Mouse (Mus musculus): Measurements from ENCODE around the gene Unc13b. TPM values are rescaled to one million over a fixed set of nuclear protein-coding genes. Genes with fewer than 3 reads are reported as not detected.

The Unc13b gene
- polyA plus RNA-seq, 1 experiment from 2014 or later: 5.4 TPM

DNA sequence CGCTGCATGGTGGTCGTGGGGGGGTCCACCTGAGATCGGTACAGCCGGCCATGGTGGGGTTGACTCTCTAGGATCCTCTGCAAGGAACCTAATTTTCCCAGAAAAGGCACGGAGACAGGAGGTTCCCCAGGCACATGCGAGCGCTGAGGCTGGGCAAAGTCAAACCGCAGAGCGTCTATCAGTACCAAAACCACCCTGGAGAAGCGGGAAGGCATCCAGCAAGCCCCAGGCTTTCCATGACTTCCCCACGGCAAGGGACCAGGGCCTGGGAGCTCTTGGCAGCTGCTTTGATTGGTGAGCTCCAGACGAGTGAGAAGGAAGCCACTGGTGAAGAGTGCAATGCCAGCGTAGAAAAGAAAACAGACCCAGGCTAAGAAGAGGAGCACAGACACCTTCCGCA, 34.1 kb upstream of the Unc13b start:
- H3K4me3 ChIP-seq (ENCODE audit: low read length): peak overlapping the region; percentile 79
- peak overlapping the region; percentile 86 for H3K4me2 ChIP-seq (ENCODE audit: low read depth, low read length)
- no peaks in the 10 kb centered on the region for H3K9me3 ChIP-seq (ENCODE audit: control insufficient read depth, low read length)
- WGBS: 72% methylated on average over 14 of the region's 14 CpGs
- H3K27ac ChIP-seq (ENCODE audit: low read length): no peak overlapping the region
- H3K36me3 ChIP-seq (ENCODE audit: control insufficient read depth, insufficient read depth, low read length): peaks cover 42% of the 10 kb centered on the region
- H3K4me1 ChIP-seq (replicated peaks; ENCODE audit: control insufficient read depth, insufficient read depth, low read length): peaks cover 7% of the 10 kb centered on the region
- no peak for ATAC-seq (ENCODE audit: low read depth)
- peak overlapping the region; percentile 72 for H3K9ac ChIP-seq (ENCODE audit: low read length)
- no peaks in the 10 kb centered on the region for H3K27me3 ChIP-seq (ENCODE audit: control insufficient read depth, insufficient read depth, low read depth, low read length)

GRCm38 (mm10) chr4:43025084-43025960, 33.4 kb upstream of the Unc13b start, which contains the start of gene Pigo:
Gene Pigo, minus strand, starts transcription at chr4:43025819.
- H3K36me3 ChIP-seq (ENCODE audit: control insufficient read depth, insufficient read depth, low read length): peaks cover 42% of the 10 kb centered on the region
- peak; percentile 94 for ATAC-seq (ENCODE audit: low read depth)
- WGBS: 6% methylated on average over 42 of the region's 42 CpGs

GRCm38 (mm10) chr4:43029121-43029520, 29.6 kb upstream of the Unc13b start:
- Histone ChIP-seq H3K4me3 (ENCODE audit: low read length) (no peak overlapping the region), H3K4me2 (ENCODE audit: low read depth, low read length) (no peak overlapping the region), H3K9me3 (ENCODE audit: control insufficient read depth, low read length) (no peaks in the 10 kb centered on the region), H3K27ac (ENCODE audit: low read length) (no peak overlapping the region), H3K4me1 (replicated peaks; ENCODE audit: control insufficient read depth, insufficient read depth, low read length) (peaks cover 22% of the 10 kb centered on the region), H3K36me3 (ENCODE audit: control insufficient read depth, insufficient read depth, low read length) (peaks cover 30% of the 10 kb centered on the region), H3K27me3 (ENCODE audit: control insufficient read depth, insufficient read depth, low read depth, low read length) (no peaks in the 10 kb centered on the region), H3K9ac (ENCODE audit: low read length) (no peak overlapping the region)
- WGBS: 89% methylated on average over 7 of the region's 7 CpGs
- ATAC-seq (ENCODE audit: low read depth): no peak

More at GRCm38 (mm10) chr4:43025084-43025960, 33.4 kb upstream of the Unc13b start, which contains the start of gene Pigo:
- Histone ChIP-seq H3K4me1 (replicated peaks; ENCODE audit: control insufficient read depth, insufficient read depth, low read length) (peaks cover 12% of the 10 kb centered on the region), H3K4me3 (ENCODE audit: low read length) (peak within 1 kb of the TSS; percentile 79), H3K27me3 (ENCODE audit: control insufficient read depth, insufficient read depth, low read depth, low read length) (no peaks in the 10 kb centered on the region), H3K9me3 (ENCODE audit: control insufficient read depth, low read length) (no peaks in the 10 kb centered on the region), H3K4me2 (ENCODE audit: low read depth, low read length) (peak within 1 kb of the TSS; percentile 86), H3K9ac (ENCODE audit: low read length) (peak within 1 kb of the TSS; percentile 72), H3K27ac (ENCODE audit: low read length) (peak within 1 kb of the TSS; percentile 97)

DNA sequence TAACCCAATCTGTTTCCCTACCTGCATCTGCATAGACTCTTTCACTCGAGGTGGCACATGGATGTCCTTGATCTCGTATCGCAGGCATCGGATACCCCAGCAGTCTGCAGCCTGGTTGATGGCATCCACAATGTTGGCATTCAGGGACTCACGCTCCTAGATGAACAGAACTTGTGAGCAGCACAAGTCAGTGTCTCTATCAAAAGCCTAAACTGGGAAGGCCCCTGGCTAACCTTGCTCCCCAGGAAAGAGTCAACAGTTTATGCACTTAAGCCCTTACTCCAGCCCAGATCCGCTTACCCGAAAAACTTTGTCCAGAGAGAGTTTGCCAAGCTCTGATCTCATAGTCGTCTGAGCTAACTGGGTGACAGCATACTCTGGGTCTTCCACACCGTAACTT, 29.0 kb upstream of the Unc13b start:
- H3K9me3 ChIP-seq (ENCODE audit: control insufficient read depth, low read length): no peaks in the 10 kb centered on the region
- no peak overlapping the region; the same call in 1 of the 2 replicates for H3K4me2 ChIP-seq (ENCODE audit: low read depth, low read length)
- H3K27ac ChIP-seq (ENCODE audit: low read length): no peak overlapping the region
- peaks cover 18% of the 10 kb centered on the region for H3K4me1 ChIP-seq (replicated peaks; ENCODE audit: control insufficient read depth, insufficient read depth, low read length)
- peaks cover 33% of the 10 kb centered on the region for H3K36me3 ChIP-seq (ENCODE audit: control insufficient read depth, insufficient read depth, low read length)
- WGBS: 89% methylated on average over 9 of the region's 9 CpGs
- H3K4me3 ChIP-seq (ENCODE audit: low read length): no peak overlapping the region
- H3K27me3 ChIP-seq (ENCODE audit: control insufficient read depth, insufficient read depth, low read depth, low read length): no peaks in the 10 kb centered on the region
- no peak for ATAC-seq (ENCODE audit: low read depth)
- H3K9ac ChIP-seq (ENCODE audit: low read length): peak overlapping the region; percentile 24; the same call in 1 of the 2 replicates

- Histone ChIP-seq H3K4me2 (ENCODE audit: low read depth, low read length) (peak overlapping the region; percentile 92), H3K36me3 (ENCODE audit: control insufficient read depth, insufficient read depth, low read length) (peaks cover 33% of the 10 kb centered on the region), H3K9ac (ENCODE audit: low read length) (peak overlapping the region; percentile 96), H3K4me1 (replicated peaks; ENCODE audit: control insufficient read depth, insufficient read depth, low read length) (peaks cover 15% of the 10 kb centered on the region), H3K27me3 (ENCODE audit: control insufficient read depth, insufficient read depth, low read depth, low read length) (no peaks in the 10 kb centered on the region), H3K4me3 (ENCODE audit: low read length) (peak overlapping the region; percentile 86), H3K27ac (ENCODE audit: low read length) (peak overlapping the region; percentile 89), H3K9me3 (ENCODE audit: control insufficient read depth, low read length) (no peaks in the 10 kb centered on the region)
- 63% methylated on average over 9 of the region's 9 CpGs for WGBS
- ATAC-seq (ENCODE audit: low read depth): no peak
These were observed 28.4 kb upstream of the Unc13b start for GRCm38 (mm10) chr4:43030352-43030751.

- Histone ChIP-seq H3K4me1 (replicated peaks; ENCODE audit: control insufficient read depth, insufficient read depth, low read length) (peaks cover 15% of the 10 kb centered on the region), H3K27me3 (ENCODE audit: control insufficient read depth, insufficient read depth, low read depth, low read length) (no peaks in the 10 kb centered on the region), H3K4me2 (ENCODE audit: low read depth, low read length) (peak overlapping the region; percentile 92), H3K9me3 (ENCODE audit: control insufficient read depth, low read length) (no peaks in the 10 kb centered on the region), H3K4me3 (ENCODE audit: low read length) (peak overlapping the region; percentile 86), H3K36me3 (ENCODE audit: control insufficient read depth, insufficient read depth, low read length) (peaks cover 33% of the 10 kb centered on the region), H3K27ac (ENCODE audit: low read length) (peak overlapping the region; percentile 89), H3K9ac (ENCODE audit: low read length) (peak overlapping the region; percentile 96)
- under 1% methylated on average over 28 of the region's 28 CpGs for WGBS
- ATAC-seq (ENCODE audit: low read depth): peak; percentile 67
These were observed 27.9 kb upstream of the Unc13b start for GRCm38 (mm10) chr4:43030780-43031230.

- Histone ChIP-seq H3K36me3 (ENCODE audit: control insufficient read depth, insufficient read depth, low read length) (peaks cover 37% of the 10 kb centered on the region), H3K27ac (ENCODE audit: low read length) (peak within 1 kb of the TSS; percentile 89)
- WGBS: under 1% methylated on average over 38 of the region's 38 CpGs
These were observed 27.3 kb upstream of the Unc13b start, which contains the start of gene Stoml2 for GRCm38 (mm10) chr4:43031237-43031995. Gene Stoml2, minus strand, starts transcription at chr4:43031710.

DNA sequence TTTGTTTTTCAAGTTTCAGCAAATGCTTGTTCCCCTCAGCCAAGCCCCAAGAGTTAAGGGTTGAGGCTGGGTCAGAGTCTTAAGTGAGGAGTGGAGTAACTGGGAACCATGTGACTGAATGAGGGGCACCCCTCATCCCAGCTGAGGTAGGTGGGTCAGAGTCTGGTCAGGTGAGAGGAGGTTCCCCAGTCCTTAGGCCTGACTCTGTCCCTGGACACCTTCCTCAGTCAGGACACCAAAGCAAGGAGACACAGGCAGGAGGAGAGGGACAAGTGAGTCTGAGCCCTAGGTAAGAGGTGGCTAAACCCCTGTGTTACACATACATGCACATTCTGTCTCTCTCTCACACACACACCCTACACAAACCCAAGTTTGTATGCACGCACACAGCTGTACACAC, 26.3 kb upstream of the Unc13b start:
- Histone ChIP-seq H3K4me1 (replicated peaks; ENCODE audit: control insufficient read depth, insufficient read depth, low read length) (peaks cover 15% of the 10 kb centered on the region), H3K9ac (ENCODE audit: low read length) (no peak overlapping the region), H3K9me3 (ENCODE audit: control insufficient read depth, low read length) (no peaks in the 10 kb centered on the region), H3K4me2 (ENCODE audit: low read depth, low read length) (no peak overlapping the region), H3K36me3 (ENCODE audit: control insufficient read depth, insufficient read depth, low read length) (peaks cover 29% of the 10 kb centered on the region), H3K4me3 (ENCODE audit: low read length) (no peak overlapping the region), H3K27me3 (ENCODE audit: control insufficient read depth, insufficient read depth, low read depth, low read length) (no peaks in the 10 kb centered on the region), H3K27ac (ENCODE audit: low read length) (no peak overlapping the region)
- no peak for ATAC-seq (ENCODE audit: low read depth)
- 94% methylated on average over 1 of the region's 1 CpGs for WGBS

More at GRCm38 (mm10) chr4:43031237-43031995, 27.3 kb upstream of the Unc13b start, which contains the start of gene Stoml2:
- Histone ChIP-seq H3K4me1 (replicated peaks; ENCODE audit: control insufficient read depth, insufficient read depth, low read length) (peaks cover 15% of the 10 kb centered on the region), H3K27me3 (ENCODE audit: control insufficient read depth, insufficient read depth, low read depth, low read length) (no peaks in the 10 kb centered on the region), H3K9ac (ENCODE audit: low read length) (peak within 1 kb of the TSS; percentile 96), H3K4me3 (ENCODE audit: low read length) (peak within 1 kb of the TSS; percentile 86), H3K4me2 (ENCODE audit: low read depth, low read length) (peak within 1 kb of the TSS; percentile 92), H3K9me3 (ENCODE audit: control insufficient read depth, low read length) (no peaks in the 10 kb centered on the region)
- ATAC-seq (ENCODE audit: low read depth): peak; percentile 98

DNA sequence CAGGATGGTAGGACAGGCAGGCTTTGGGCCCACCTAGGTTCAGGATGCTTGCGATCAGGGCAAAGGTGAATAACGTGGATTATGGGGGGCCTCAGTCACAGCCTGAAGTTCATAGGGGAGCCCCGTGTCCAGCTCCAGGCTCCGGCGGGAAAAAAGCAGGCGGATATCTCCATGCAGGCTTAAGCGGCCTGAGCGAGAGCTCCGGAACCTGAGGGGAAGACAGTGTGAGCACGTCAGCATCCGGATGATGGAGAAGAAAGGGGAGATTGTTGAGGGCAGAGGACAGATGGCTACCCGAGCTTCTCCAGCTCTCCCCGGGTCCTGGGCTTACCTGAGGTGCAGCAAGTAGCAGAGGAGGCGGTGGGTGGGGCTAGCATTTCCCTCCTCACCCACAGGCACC, 25.3 kb upstream of the Unc13b start:
- peaks cover 21% of the 10 kb centered on the region for H3K36me3 ChIP-seq (ENCODE audit: control insufficient read depth, insufficient read depth, low read length)
- no peaks in the 10 kb centered on the region for H3K9me3 ChIP-seq (ENCODE audit: control insufficient read depth, low read length)
- ATAC-seq (ENCODE audit: low read depth): no peak
- no peak overlapping the region for H3K27ac ChIP-seq (ENCODE audit: low read length)
- no peak overlapping the region for H3K9ac ChIP-seq (ENCODE audit: low read length)
- no peak overlapping the region for H3K4me3 ChIP-seq (ENCODE audit: low read length)
- H3K4me2 ChIP-seq (ENCODE audit: low read depth, low read length): no peak overlapping the region
- 84% methylated on average over 14 of the region's 14 CpGs for WGBS
- H3K4me1 ChIP-seq (replicated peaks; ENCODE audit: control insufficient read depth, insufficient read depth, low read length): peaks cover 15% of the 10 kb centered on the region
- no peaks in the 10 kb centered on the region for H3K27me3 ChIP-seq (ENCODE audit: control insufficient read depth, insufficient read depth, low read depth, low read length)

All from lung, embryonic 16.5 days (tissue).